Mouse (Mus musculus): ENCODE measurements around the gene Nkiras1. TPM values are rescaled to one million over a fixed set of nuclear protein-coding genes. Genes with fewer than 3 reads are reported as not detected.
"Not testable (repeated sequence)": the region's sequence is repeated elsewhere in the genome, so short reads cannot be mapped to it uniquely, and the experiment has no call there.

Nkiras1 gene
- polyA plus RNA-seq, 1 experiment = 1.3 TPM

- 66% methylated on average over 4 of the region's 4 CpGs for WGBS
- Histone ChIP-seq H3K36me3 (ENCODE audit: control insufficient read depth, insufficient read depth, low read length) (no peaks in the 10 kb centered on the region), H3K4me3 (ENCODE audit: extremely low read depth, insufficient read depth, insufficient read length) (no peak overlapping the region), H3K27ac (ENCODE audit: insufficient read depth, low read length) (no peak overlapping the region), H3K4me1 (ENCODE audit: control insufficient read depth, insufficient read depth, insufficient read length) (peaks cover 2% of the 10 kb centered on the region), H3K27me3 (ENCODE audit: control insufficient read depth, insufficient read depth, low read length) (no peaks in the 10 kb centered on the region)
- DNase-seq (ENCODE audit: low read depth in 1 of 2, low spot score in 2 of 2) = no peak
- TF ChIP-seq POLR2A (IDR thresholded peaks at IDR 0.05; ENCODE audit: low read depth, low read length) (no peak), CTCF (IDR thresholded peaks at IDR 0.05; ENCODE audit: extremely low read depth, insufficient read depth, insufficient read length, insufficient replicate concordance) (no peak)
These were observed 29.1 kb upstream of the Nkiras1 start for GRCm38 (mm10) chr14:18241786-18242185.

GRCm38 (mm10) chr14:18242638-18243130 is 28.3 kb upstream of the Nkiras1 start:
- 89% methylated on average over 21 of the region's 21 CpGs for WGBS
- Histone ChIP-seq H3K4me3 (ENCODE audit: extremely low read depth, insufficient read depth, insufficient read length) (no peak overlapping the region), H3K27me3 (ENCODE audit: control insufficient read depth, insufficient read depth, low read length) (no peaks in the 10 kb centered on the region), H3K36me3 (ENCODE audit: control insufficient read depth, insufficient read depth, low read length) (no peaks in the 10 kb centered on the region), H3K4me1 (ENCODE audit: control insufficient read depth, insufficient read depth, insufficient read length) (peaks cover 2% of the 10 kb centered on the region), H3K27ac (ENCODE audit: insufficient read depth, low read length) (no peak overlapping the region)
- no peak for TF ChIP-seq CTCF (IDR thresholded peaks at IDR 0.05; ENCODE audit: extremely low read depth, insufficient read depth, insufficient read length, insufficient replicate concordance)
- no peak for TF ChIP-seq POLR2A (IDR thresholded peaks at IDR 0.05; ENCODE audit: low read depth, low read length)
- DNase-seq (ENCODE audit: low read depth in 1 of 2, low spot score in 2 of 2) = no peak

DNA sequence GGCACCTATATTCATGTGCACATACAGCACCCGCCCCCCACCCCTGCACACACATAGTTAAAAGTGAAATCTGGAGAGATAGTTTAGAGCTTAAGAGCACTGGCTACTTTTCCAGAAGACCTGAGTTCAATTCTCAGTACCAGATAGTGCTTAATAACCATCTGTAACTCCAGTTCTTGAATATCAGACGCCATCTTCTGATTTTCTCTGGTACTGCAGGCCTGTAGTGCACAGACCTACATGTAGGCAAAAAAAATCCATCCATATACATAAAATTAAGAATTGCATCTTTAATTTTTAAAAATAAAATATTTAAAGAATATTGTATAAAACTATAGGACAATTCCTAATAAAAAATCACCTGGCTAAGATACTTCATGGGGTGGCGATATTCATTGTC is 9.7 kb upstream of the Nkiras1 start:
- DNase-seq (ENCODE audit: low read depth in 1 of 2, low spot score in 2 of 2) = no peak
- Histone ChIP-seq H3K27ac (ENCODE audit: insufficient read depth, low read length) (no peak overlapping the region), H3K36me3 (ENCODE audit: control insufficient read depth, insufficient read depth, low read length) (peaks cover 1% of the 10 kb centered on the region; the same call in 1 of the 2 replicates), H3K27me3 (ENCODE audit: control insufficient read depth, insufficient read depth, low read length) (no peaks in the 10 kb centered on the region), H3K4me1 (ENCODE audit: control insufficient read depth, insufficient read depth, insufficient read length) (no peaks in the 10 kb centered on the region), H3K4me3 (ENCODE audit: extremely low read depth, insufficient read depth, insufficient read length) (no peak overlapping the region)
- 89% methylated on average over 3 of the region's 3 CpGs for WGBS
- no peak for TF ChIP-seq CTCF (IDR thresholded peaks at IDR 0.05; ENCODE audit: extremely low read depth, insufficient read depth, insufficient read length, insufficient replicate concordance)
- TF ChIP-seq POLR2A (IDR thresholded peaks at IDR 0.05; ENCODE audit: low read depth, low read length) = no peak

DNA sequence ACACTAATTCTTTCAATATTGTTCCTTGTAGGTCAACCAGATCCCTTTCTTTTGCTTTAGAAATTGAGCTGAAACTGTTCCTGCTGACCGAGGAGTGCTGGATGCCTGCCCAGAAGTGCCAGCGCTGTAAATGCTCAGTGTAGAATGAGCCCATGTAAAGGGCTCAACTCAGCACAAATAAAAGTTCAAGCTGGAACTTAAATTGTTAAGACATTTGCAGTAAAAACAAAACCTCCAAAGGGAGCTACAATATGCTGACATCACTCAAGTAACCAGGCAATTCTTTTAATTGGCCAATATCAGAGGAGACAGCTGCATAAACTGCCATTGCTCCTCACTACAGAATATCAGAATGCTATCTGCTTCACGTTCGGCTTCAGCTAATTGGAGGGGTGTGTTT is 7.5 kb upstream of the Nkiras1 start:
- WGBS = 58% methylated on average over 4 of the region's 4 CpGs
- H3K4me1 ChIP-seq (ENCODE audit: control insufficient read depth, insufficient read depth, insufficient read length) = no peaks in the 10 kb centered on the region
- DNase-seq (ENCODE audit: low read depth in 1 of 2, low spot score in 2 of 2) = no peak
- no peak overlapping the region for H3K27ac ChIP-seq (ENCODE audit: insufficient read depth, low read length)
- H3K27me3 ChIP-seq (ENCODE audit: control insufficient read depth, insufficient read depth, low read length) = no peaks in the 10 kb centered on the region
- H3K4me3 ChIP-seq (ENCODE audit: extremely low read depth, insufficient read depth, insufficient read length) = no peak overlapping the region
- TF ChIP-seq CTCF (IDR thresholded peaks at IDR 0.05; ENCODE audit: extremely low read depth, insufficient read depth, insufficient read length, insufficient replicate concordance) = no peak
- TF ChIP-seq POLR2A (IDR thresholded peaks at IDR 0.05; ENCODE audit: low read depth, low read length) = no peak
- peaks cover 7% of the 10 kb centered on the region for H3K36me3 ChIP-seq (ENCODE audit: control insufficient read depth, insufficient read depth, low read length)

DNA sequence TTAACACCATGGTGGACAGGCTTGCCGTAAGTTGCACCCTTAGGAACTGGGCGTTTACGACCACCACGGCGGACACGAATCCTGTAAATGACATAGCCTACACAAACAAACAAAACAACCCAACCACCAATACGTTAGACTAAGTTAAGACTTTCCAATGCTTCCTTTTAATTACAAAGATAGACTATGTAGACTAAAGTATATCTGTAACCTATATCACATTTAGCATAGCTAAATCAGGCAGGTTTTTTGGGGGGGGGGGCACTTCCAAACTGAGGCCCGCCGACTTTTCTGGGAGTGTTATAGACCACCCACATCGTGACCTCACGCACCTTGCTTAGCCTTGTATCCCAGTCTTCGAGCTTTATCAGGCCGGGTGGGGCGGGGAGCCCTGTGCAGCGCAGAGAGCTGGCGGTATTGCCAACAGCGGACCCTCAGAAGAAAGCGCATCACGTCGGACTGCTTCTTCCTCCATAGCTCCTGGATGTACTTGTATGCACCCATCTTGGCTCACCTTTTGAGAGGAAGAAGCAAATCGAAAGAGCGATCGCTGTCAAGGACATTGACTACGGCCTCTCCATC is 898 bp upstream of the Nkiras1 start:
- DNase-seq (ENCODE audit: low read depth in 1 of 2, low spot score in 2 of 2) = not testable (repeated sequence)
- 1% methylated on average over 24 of the region's 24 CpGs for WGBS
- peak overlapping the region; percentile 59; the same call in 1 of the 2 replicates for H3K27ac ChIP-seq (ENCODE audit: insufficient read depth, low read length)

DNA sequence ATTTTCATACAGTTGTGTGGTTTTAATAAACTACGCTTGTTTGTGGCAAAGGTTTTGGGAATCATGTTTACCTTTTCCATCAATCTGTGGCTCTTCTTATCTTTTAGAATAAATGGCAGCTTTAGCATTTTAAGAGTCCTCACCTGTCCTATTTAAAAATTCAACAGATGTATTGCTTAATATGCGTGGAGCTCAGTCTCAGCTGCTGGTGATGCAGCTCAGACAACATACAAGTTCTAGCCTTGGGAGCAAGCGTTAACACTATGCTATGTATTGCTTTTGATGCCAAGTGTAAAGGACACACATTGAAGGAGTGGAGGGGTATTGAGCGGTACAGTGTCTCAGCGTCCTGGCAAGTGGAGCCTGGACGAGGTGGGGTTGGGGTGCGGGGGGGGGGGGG is 730 bp downstream of the Nkiras1 start:
- H3K4me1 ChIP-seq (ENCODE audit: control insufficient read depth, insufficient read depth, insufficient read length) = no peaks in the 10 kb centered on the region
- H3K27me3 ChIP-seq (ENCODE audit: control insufficient read depth, insufficient read depth, low read length) = no peaks in the 10 kb centered on the region
- DNase-seq (ENCODE audit: low read depth in 1 of 2, low spot score in 2 of 2) = no peak
- no peak for TF ChIP-seq CTCF (IDR thresholded peaks at IDR 0.05; ENCODE audit: extremely low read depth, insufficient read depth, insufficient read length, insufficient replicate concordance)
- no peak for TF ChIP-seq POLR2A (IDR thresholded peaks at IDR 0.05; ENCODE audit: low read depth, low read length)
- WGBS = 12% methylated on average over 7 of the region's 7 CpGs
- H3K4me3 ChIP-seq (ENCODE audit: extremely low read depth, insufficient read depth, insufficient read length) = no peak overlapping the region
- peaks cover 12% of the 10 kb centered on the region for H3K36me3 ChIP-seq (ENCODE audit: control insufficient read depth, insufficient read depth, low read length)
- H3K27ac ChIP-seq (ENCODE audit: insufficient read depth, low read length) = no peak overlapping the region

More for the DNA sequence above, 898 bp upstream of the Nkiras1 start:
- H3K4me3 ChIP-seq (ENCODE audit: extremely low read depth, insufficient read depth, insufficient read length) = peak overlapping the region; percentile 87
- not testable (repeated sequence) for H3K27me3 ChIP-seq (ENCODE audit: control insufficient read depth, insufficient read depth, low read length); H3K4me1 ChIP-seq (ENCODE audit: control insufficient read depth, insufficient read depth, insufficient read length)
- peaks cover 12% of the 10 kb centered on the region for H3K36me3 ChIP-seq (ENCODE audit: control insufficient read depth, insufficient read depth, low read length)

GRCm38 (mm10) chr14:18274526-18274925 is 3.6 kb downstream of the Nkiras1 start:
- no peak for TF ChIP-seq POLR2A (IDR thresholded peaks at IDR 0.05; ENCODE audit: low read depth, low read length)
- TF ChIP-seq CTCF (IDR thresholded peaks at IDR 0.05; ENCODE audit: extremely low read depth, insufficient read depth, insufficient read length, insufficient replicate concordance) = no peak
- H3K4me3 ChIP-seq (ENCODE audit: extremely low read depth, insufficient read depth, insufficient read length) = no peak overlapping the region
- H3K27me3 ChIP-seq (ENCODE audit: control insufficient read depth, insufficient read depth, low read length) = no peaks in the 10 kb centered on the region
- peaks cover 13% of the 10 kb centered on the region for H3K36me3 ChIP-seq (ENCODE audit: control insufficient read depth, insufficient read depth, low read length)
- H3K27ac ChIP-seq (ENCODE audit: insufficient read depth, low read length) = no peak overlapping the region
- WGBS = 88% methylated on average over 1 of the region's 1 CpGs
- H3K4me1 ChIP-seq (ENCODE audit: control insufficient read depth, insufficient read depth, insufficient read length) = no peaks in the 10 kb centered on the region
- no peak for DNase-seq (ENCODE audit: low read depth in 1 of 2, low spot score in 2 of 2)

Measured in spleen, adult 2 months (tissue).